Mouse (Mus musculus) cerebellum, adult 9-10 months (tissue): ENCODE measurements around the gene Dennd4a.
A peak's percentile ranks its signal among the peaks of the same experiment; 100 is the strongest.

ENCODE experiments used
- DNase-seq: peaks from one replicate; pipeline ENCODE4 v3.0.0; 2022

Dennd4a gene

DNA sequence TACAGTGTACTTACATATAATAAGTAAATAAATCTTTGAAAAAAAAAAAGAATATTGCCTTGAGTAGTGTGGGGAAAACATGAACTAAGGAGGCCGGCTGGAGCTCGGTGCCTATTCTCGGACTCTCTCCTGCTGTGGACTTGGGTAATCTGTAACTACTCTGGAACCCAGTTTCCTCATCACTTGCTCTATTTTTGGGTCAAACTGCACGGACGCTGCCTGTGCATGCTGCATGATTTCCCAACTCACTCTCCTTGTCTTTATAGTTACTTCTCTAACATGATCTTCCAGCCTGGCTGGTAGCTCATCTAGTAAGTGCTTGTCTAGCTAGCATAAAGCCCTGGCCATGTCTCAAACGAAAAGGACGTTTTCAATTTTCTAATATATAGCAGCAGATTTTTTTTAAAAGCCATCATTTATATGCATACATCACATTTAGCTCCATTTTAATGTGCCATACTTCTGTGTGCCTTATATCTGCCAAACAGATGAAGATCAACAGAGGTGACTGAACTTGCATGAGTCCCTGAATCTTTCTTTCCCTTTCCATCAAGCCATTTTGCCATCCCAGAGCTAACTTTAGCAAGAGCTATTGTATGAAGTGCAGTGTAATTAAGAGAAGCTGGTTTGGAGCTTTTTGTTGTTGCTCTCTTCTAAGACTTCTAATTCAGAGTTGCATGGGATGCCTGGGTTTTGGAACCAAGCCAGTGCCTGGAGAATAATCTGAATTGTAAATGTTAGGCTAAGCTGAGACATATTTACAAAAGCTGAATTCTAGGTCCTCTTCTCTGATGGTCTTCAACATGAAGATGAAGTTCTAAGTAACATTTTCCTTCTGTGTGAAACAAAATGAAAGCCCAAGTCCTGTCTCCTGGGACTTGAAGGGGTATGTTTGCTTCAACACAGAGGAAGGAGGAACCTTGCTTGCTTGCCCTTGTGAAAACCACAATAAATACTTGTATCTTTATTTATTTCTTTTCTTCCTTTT is 20.2 kb upstream of the Dennd4a start:
- no peak for DNase-seq

DNA sequence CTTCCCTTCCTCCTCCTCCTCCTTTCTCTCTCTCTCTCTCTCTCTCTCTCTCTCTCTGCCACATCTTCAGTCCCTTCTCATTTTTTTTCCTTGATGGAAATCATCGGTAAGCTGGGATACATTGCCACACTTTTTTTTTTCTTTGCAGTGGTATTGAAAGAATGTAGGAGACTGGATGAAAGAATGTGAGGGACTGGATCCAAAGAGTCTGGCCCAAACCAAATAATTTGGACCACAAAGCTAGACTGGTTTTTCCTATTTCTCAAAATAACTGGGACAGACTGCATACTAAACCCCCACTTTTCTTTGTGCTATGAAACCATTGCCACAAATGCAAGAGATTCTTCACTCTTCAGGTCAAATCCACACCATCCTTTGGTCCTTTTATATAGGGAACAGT is 19.5 kb upstream of the Dennd4a start:
- DNase-seq, result no peak

DNA sequence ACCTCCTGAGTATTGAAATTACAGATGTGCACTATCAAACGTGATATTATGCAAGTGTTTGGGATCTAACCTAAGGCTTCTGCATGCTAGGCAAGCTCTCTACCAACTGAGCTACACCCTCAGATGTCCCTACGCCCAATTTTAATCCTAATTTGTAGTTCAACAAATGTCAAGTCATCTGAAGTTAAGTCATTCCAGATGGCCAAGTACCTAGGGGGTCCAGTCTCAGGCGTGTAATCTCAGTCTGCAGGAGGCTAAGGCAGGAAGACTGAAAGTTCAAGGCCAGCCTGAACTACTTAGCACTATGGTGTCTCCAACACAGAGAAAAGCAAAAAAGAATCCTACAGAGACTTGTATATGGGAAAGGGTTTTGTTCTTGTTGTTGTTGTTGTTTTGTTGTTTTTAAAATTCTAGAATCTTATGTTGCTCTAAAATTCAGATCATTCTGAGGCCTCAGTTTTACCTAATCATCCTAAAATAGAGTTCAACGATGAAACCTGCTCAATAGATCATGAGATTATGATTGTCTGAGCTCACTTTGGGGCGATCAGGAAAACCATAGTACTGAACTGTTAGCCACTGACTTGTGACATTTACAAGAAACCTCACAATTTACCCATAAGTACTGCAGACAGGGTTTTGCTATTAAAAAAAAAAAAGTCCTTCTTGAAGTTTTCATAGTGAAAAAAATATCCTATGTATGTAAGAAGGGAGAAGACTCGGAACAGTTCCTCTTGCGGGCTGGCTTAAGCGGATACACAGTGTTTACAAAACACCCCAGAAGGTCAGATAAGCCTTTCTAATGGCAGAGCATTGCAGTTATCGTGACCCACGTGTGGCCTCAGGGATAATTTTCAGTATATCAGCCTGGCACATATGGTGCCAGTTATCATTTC is 18.5 kb upstream of the Dennd4a start:
- no peak for DNase-seq

DNA sequence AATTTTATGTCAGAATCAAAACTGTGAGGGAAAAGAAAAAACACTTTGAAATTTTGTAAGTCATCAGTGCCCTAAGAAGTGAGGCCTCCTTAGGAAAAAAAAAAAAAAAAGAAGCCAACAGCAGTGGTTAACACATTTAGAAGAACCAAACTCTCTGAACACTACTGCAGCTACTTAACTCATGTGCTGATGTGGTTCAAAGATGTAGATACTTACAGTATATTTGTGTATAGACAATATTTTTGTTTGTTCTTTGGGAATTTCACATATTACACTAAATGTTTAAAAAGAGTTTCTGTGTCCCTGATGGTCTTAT is 17.9 kb upstream of the Dennd4a start:
- DNase-seq, result no peak

DNA sequence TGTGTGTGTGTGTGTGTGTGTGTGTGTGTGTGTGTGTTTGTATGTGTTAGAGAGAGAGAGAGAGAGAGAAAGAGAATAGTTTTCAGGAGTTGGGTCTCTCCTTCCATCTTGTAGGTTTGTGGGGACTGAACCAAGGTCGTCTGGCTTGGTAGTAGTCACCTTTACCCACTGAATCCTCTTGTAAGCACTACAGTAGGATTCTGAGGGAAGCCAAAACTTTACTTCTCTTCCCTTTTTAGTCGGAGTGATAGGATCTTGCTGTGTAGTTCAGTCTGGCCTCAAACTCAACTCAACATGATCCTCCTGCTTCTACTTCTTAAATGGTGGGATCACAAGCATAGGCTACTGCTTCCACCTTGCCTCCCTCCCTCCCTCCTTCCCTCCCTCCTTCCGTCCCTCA is 17.3 kb upstream of the Dennd4a start:
- DNase-seq, result no peak

DNA sequence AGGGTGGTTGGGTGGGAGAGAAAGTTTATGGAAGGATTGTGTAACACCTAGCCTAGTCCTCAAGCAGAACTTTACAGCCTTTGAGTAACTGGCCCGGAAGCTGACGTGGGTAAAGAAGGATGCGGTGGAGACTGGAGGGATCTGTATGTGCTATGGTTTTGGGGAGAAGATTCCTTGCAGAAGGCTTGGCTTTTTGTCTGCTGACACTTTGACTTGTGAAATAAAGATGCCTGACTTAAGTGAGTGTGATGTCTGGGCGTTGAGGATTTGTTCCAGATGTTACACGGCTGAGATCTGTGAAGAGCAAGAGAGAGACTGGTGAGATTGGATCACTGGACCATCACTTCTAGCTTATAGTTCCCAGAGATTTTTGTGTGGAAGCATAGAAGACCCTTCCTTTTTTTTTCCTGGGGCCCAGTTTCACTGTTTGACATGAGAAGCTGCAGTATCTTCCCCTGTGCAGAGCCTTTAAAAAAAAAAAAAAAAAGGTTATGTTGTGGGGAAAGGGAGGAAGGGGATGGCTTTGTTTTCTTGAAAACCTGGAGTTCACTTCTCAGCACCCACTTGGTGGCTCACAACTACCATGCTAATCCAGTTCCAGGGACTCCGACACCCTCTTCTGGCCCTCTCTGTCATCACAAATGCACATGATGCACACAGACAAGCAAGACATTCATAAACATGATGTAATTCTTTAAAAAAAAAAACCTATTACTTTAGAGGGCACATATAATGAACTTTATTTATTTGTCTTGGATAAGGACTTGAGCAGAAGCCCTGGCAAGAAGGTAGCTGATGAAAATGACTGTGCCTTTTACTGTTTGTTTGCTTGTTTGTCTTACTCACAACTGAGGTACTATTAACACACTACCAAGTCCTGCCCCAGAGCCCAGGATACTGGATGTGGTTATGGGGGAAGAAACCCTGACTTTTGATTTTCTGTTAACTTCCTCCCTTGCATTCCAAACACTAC is 16.4 kb upstream of the Dennd4a start:
- no peak for DNase-seq

DNA sequence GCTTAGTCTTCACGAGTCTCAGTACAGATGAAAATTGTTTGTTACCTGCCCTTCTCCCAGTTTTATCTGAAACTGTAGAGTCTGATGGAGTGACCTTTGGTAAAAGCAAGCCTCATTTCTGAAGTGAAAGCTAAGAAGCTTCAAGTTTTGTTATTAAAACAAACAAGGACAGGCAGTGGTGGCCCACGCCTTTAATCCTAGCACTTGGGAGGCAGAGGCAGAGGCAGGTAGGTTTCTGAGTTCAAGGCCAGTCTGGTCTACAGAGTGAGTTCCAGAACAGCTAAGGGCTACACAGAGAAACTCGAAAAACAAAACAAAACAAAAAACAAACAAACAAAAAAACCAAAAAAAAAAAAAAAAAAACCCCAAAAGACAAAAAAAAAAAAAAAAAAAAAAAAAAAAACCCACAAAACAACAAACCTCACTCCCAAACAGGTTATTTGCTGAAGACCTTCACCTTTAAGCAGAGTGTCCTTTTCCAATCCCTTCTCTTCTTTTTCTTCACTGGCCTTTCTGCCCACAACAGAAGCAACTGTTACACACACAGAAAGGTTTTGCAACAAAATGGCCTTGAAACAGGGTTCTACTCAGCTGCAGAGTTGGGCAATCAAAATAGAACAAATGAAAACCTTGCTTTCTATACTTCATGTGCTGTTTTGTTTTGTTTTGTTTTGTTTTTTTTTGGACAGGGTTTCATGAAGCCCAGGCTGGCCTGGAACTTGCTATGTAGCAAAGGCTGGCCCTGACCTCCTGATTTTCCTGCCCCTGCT is 15.1 kb upstream of the Dennd4a start:
- DNase-seq, result no peak

DNA sequence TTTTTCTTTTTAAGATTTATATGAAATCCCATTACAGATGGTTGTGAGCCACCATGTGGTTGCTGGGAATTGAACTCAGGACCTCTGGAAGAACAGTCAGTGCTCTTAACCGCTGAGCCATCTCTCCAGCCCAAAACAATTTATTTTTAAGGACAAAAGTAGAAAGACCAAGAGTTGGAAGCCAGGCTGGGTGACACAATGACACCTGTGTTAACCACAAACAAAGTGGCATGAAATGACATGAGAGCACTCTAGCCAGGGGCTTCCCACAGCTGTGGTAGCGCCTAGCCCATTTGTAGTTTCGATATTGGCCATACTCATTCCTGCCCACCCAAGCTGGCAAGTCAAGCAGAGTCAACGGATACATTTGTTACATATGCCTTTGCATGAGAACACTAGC is 13.7 kb upstream of the Dennd4a start:
- no peak for DNase-seq

DNA sequence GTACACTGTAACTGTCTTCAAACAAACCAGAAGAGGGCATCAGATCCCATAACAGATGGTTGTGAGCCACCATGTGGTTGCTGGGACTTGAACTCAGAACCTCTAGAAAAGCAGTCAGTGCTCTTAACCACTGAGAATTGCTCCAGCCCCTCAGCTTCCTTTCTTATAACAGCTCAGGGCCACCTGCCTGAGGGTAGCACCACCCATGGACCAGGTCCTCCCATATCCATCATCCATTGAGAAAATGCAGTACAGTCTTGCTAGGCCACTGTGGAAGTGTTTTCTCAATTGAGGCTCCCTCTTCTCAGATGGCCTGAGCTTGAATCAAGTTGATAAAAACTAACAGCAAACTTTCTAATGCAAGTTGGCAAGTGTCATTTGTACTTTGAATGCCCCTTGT is 13.0 kb upstream of the Dennd4a start:
- DNase-seq, result no peak

DNA sequence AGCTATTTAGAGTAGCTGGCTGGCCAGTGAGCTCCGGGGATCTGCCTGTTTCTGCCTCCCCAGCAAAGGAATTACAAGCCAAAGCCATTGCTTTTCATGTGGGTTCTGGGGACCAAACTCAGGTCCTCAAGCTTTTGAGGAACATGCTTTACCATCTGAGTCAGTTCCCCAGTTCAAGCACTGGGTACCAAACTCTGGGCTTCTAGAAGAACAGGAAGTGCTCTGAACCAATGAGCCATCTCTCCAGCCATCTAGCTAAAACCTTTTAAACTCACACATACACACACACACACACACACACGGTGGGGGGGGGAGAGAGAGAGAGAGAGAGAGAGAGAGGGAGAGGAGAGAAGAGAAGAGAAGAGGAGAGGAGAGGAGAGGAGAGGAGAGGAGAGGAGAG is 12.3 kb upstream of the Dennd4a start:
- no peak for DNase-seq

DNA sequence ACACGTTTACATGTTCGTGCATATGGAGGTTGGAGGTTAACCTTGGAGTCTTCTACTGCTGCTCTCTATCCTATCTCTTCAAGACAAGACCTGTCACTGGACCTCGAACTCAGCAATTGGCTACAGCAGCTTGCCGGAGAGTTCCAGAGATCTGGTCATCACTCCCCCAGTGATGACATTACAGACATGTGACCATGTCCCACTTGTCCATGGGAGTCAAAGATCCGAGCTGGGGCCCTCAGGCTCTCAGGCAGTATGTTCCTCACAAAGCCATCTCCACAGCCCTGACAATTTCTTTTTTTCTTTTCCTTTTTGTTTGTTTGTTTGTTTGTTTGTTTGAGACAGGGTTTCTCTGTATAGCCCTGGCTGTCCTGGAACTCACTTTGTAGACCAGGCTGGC is 11.6 kb upstream of the Dennd4a start:
- no peak for DNase-seq

DNA sequence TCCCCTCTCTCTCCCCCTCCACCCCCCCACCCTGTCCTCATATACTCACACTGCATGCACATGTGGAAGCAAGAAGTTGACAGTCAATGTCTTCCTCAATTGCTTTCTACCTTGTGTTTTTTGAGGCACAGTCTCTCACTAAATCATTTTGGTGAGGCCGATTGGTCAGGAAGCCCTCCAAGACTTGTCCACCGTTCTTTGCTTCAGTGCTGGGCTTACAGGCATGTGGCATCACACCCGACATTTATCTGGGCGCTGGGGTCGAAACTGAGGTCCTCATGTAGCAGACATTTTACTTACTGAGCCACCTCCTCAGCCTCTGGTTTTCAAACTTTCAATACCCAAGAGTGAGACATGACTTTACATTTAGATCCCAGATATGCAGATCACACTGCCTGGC is 8.6 kb upstream of the Dennd4a start:
- DNase-seq, result no peak

DNA sequence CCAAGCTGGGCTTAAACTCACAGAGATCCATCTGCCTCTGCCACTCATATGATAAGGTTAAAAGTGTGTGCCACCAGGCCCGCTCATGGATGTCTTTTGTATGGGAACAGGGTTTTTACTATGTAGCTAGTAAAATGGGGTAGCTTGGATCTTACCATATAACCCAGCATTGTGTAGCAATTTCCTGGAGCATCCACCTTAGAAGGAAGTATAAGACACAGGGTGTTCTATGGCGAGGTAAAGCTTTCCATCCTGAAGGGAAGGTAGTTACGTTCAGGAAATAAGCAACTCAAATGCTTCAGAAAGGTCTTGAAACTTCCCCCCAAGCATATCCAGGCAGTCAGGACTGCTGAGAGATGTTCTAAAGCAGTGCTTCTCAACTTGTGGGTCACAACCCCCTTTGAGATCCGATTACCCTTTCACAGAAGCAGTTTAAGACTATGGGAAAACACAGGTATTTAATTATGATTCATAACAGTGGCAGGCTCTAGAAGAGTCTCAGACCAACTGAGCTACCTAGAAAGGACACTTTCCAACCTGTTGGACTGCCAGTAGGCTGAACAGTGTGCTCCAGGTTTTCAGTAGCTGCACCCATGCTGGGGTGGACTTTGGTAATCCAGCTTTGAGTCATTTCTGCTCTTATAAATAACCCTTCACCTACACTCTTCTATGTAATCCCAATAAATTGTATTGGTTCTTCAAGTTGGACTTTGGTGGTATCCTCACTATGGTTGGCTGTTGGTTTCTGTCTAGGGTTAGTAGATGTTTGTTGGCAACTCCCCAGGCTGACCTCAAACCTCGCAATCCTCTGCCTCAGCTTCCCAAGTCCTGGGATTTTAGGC is 7.5 kb upstream of the Dennd4a start:
- DNase-seq, result no peak

DNA sequence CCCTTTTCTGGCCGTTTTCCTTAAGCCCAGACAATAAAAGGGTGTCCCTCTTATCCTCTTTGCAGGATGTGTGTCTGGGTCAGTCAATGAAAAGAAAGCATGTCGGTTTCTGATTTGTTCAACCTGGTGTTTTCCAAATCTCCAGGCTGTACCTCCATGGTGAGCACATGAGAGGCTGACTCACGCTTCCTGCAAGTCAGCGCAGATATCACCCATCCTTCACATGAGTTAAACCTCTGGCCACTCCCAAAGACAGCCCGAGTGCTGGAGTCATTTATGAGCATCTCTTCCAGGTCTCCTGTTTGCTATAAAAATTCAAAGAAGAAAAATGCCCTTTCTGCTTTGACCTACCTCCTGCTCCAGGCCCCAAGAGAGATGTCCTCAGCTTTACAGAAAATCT is 5.3 kb upstream of the Dennd4a start:
- no peak for DNase-seq

DNA sequence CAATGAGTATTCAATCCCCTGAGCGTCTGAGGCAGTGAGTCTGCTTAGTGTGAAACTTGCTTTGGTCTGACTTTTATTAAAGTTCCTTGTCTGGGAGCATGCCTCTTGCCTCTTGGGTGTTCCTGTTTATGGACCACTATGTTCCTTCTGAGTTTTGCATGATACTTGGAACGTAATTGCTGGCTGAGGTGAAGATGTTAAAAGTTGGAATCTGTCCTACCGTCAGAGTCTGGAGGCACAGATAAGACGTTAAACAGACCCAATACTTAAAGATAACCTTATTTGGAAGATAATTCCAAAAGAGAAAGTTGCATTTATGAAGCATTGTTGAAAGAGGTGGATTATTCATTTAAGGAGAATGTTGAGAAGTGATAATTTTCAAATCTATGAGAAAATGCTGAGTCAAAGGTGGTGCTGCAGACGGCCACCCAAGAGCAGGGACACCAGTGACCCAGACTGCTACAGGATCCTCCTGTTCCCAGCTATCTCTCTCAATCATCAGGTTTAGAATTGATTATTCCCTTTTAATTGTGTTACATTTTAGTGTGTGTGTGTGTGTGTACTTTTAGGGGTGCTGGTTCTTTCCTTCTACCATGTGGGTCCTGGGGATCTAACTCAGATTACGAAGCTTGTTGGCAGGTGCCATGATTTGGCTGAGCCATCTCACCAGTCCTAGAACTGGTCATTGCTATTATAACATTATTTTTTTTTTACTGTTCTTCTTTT is 4.6 kb upstream of the Dennd4a start:
- no peak for DNase-seq

DNA sequence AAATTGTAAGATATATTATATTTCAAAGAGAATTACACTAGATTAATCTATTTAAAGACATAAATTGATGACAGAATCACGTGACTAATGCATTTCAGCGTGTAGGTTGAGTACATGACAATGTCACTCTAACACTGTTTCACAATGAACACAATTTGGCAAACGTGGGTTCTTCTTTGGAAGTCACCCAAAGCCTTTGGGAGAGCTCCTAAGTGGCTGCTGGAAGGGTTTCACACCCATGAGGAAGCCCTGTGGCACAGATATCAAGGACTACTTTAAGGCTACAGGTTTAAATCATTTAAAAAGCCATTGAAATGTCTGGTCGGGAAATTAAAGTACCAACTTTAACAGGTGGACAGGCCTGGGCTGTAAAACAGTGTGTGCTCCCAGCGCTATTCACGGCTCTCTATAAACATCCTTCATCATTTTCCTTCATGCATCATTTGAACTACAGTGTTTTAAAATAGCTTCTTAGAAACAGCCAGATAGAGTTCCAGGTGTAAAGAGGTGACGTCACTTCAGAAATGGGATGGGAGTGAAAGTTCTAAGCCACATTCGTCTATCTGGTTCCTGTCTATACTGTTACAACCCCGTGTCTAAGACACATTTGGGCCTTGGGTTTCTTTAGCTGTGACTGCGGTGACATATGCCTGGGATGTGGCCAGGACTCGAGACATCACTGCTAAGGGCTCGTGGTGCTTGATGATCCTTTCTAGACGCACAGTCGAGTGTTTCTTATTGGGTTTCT is 3.9 kb upstream of the Dennd4a start:
- DNase-seq, result no peak

DNA sequence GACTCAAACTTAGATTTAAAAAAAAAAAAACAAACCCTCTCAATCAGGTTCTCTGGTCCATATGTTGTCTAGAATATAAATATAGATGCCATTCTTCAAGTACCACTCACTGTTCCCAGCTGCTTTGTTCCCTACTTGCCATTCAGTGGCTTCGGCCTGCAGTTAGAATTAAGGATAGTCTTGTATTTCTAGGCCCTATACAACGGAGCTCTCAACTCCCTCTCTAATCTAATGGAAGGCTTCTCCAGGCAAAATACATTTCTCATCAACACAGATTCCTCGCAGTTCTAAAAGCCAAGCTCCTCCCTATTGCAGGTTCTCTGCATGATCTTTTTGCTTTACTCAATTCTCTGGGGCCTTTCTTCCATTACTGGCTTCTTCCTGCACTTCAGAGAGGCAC is 1.3 kb upstream of the Dennd4a start:
- DNase-seq, result no peak

DNA sequence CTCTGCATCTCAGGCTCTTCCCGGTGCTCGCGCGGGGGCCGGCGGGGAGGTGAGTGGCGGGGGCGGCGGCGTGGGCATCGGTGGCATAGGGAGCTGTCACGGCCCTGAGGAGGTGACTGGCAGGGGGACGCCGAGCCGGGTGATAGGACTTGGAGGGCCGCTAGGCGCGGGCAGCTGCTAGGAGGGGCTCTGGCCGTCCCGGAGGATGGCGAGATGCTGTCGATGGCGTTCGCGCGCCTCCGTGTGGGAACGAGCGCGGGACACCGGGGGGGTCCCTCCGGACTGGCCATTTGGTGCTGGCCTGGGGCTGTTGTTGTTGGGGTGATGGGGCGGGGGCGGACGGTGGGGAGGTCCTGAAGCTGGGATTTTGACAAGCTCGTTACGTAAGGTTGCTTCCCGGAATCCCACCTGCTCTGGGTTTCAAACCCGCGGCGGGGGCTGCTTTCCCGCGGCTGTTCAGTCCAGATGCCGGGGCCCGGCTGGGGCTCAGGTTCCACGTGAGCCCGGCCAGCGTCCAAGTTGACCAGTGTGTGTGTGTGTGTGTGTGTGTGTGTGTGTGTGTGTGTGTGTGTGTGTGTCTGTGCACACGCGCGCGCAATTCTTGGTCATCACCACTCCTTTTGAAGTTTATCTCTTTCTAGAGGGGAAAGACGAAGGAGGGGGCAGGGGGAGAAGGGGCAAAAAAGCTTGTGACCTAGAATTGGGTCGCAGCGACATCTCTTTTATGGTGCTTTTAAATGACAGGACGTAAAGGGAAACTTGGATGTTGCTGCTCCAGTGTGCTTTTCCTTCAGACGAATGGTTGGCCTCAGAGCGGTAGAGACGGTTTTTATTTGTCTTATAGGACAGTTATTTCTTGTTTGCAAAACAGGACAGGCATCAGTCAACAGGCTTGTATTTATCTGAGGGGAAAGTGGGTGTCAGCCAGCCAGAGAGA is 666 bp downstream of the Dennd4a start:
- DNase-seq, result peak; percentile 71
